Mouse (Mus musculus): Measurements from ENCODE around the gene Tfap4.

DNA sequence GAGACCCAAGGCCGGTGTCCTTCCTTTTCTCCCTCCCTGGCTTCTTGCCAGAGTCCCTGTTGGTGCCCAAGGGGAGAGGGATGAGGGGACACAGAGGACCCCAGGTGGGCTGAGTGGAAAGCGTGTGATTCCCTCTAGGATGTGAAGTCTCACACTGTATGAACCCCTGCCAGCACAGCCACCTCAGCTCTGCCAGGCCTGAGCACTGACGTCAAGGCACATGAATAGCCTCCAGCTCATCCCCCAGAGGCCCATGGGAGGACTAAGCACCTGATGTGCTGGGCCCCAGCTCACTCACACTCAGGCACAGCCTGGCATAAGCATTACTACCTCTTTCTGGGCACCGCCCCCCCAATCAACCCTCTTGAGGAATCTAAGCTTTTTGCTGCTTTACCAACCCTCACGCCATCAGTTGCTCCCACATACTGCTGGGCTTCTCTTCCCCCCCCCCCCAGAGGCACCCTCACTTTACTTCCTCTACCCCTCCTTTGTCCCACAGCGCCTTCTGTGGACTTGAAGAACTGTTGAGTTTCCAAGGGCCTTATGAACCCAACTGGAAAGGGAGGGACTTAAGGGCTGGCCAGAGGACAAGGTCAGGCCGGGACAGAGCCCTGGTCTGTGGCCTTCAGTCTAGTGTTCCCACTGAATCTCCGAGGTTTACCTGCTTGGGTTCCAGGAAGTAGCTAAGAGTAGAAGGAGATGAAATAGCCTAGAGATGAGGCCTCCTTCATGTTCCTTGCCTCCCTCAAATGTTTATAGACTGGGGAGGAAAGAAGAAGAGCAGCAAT is 58.9 kb downstream of the Tfap4 start:
- no peak for TF ChIP-seq CTCF (IDR thresholded peaks at IDR 0.05; ENCODE audit: borderline replicate concordance, extremely low read depth, insufficient read depth, insufficient read length)
- no peak for TF ChIP-seq POLR2A (IDR thresholded peaks at IDR 0.05; ENCODE audit: borderline replicate concordance, extremely low read depth, insufficient read depth, insufficient read length, poor library complexity, severe bottlenecking)

Measured in brain, embryonic 14.5 days (tissue).